Mouse (Mus musculus) embryonic facial prominence, embryonic 13.5 days (tissue): ENCODE results near the gene Cry2. TPM values are rescaled to one million over a fixed set of nuclear protein-coding genes. Genes with fewer than 3 reads are reported as not detected.

ENCODE experiments used
- ATAC-seq: fragments of 200-750 bp; cut with Nextera tagmentation; 2 replicates; pipeline ENCODE4 v1.8.0; 2017; ENCODE audit warnings: low read depth; ENCODE audit not compliant: insufficient number of reproducible peaks, insufficient read depth, low FRiP score, low TSS enrichment
- H3K27ac ChIP-seq: fragments of 300-500 bp; sonication (generic); 2 replicates; pipeline ENCODE4 v1.5.1; 2015; ENCODE audit warnings: moderate library complexity, mild to moderate bottlenecking, inconsistent platforms
- H3K27me3 ChIP-seq: fragments of 300-500 bp; sonication (generic); 2 replicates; pipeline ENCODE4 v1.6.1; 2015; ENCODE audit warnings: mild to moderate bottlenecking, inconsistent platforms
- H3K36me3 ChIP-seq: fragments of 300-500 bp; sonication (generic); 2 replicates; pipeline ENCODE4 v1.6.1; 2015; ENCODE audit warnings: mild to moderate bottlenecking, inconsistent platforms
- H3K4me1 ChIP-seq: fragments of 300-500 bp; sonication (generic); 2 replicates; pipeline ENCODE4 v1.6.1; 2015; ENCODE audit warnings: inconsistent platforms
- H3K4me2 ChIP-seq: fragments of 300-500 bp; sonication (generic); 2 replicates; pipeline ENCODE4 v1.6.1; 2015; ENCODE audit warnings: moderate library complexity, mild to moderate bottlenecking, inconsistent platforms
- H3K4me3 ChIP-seq: fragments of 300-500 bp; sonication (generic); 2 replicates; pipeline ENCODE4 v1.5.1; 2015; ENCODE audit warnings: mild to moderate bottlenecking, inconsistent platforms
- H3K9ac ChIP-seq: fragments of 300-500 bp; sonication (generic); 2 replicates; pipeline ENCODE4 v1.6.1; 2015; ENCODE audit warnings: mild to moderate bottlenecking, inconsistent platforms
- H3K9me3 ChIP-seq: fragments of 300-500 bp; sonication (generic); 2 replicates; pipeline ENCODE4 v1.6.1; 2016; ENCODE audit warnings: inconsistent platforms
- WGBS: fragments of 180-500 bp; shearing (Covaris S2); methylation state at CpG from one replicate; pipeline ENCODE4 v1.1.7; 2015; ENCODE audit warnings: mixed read lengths; 5-methylcytosine and 5-hydroxymethylcytosine counted together
- polyA plus RNA-seq: library from polyadenylated mRNA; unstranded; fragments of >200 nt; fragmentation: Nextera tagmentation; extraction: Ambion mirVana; gene quantifications from 2 replicates; pipeline ENCODE4 v1.2.1, GENCODE M21; 2015

Gene Cry2
- polyA plus RNA-seq, 1 experiment from 2014 or later: 28.2 TPM

- H3K4me3 ChIP-seq: peak within 1 kb of the TSS; percentile 76
- H3K27ac ChIP-seq: peak within 1 kb of the TSS; percentile 92
- no peak for ATAC-seq
- H3K4me2 ChIP-seq: peak within 1 kb of the TSS; percentile 87
- H3K27me3 ChIP-seq: peaks cover 36% of the 10 kb centered on the region
- WGBS: 2% methylated on average over 16 of the region's 16 CpGs
- H3K9me3 ChIP-seq: no peaks in the 10 kb centered on the region
- peaks cover 26% of the 10 kb centered on the region for H3K36me3 ChIP-seq
- H3K4me1 ChIP-seq: peaks cover 53% of the 10 kb centered on the region
- H3K9ac ChIP-seq: peak within 1 kb of the TSS; percentile 82
These were observed 59.3 kb downstream of the Cry2 start, which contains the start of the genes Pex16 and Large2 for GRCm38 (mm10) chr2:92374514-92374913. TSS of gene Pex16 (plus strand) at chr2:92374676. TSS of gene Large2 (minus strand) at chr2:92374869.

- Histone ChIP-seq H3K4me2 (peak overlapping the region; percentile 87; the same call in 1 of the 2 replicates), H3K9ac (no peak overlapping the region), H3K27ac (peak overlapping the region; percentile 69), H3K27me3 (peaks cover 43% of the 10 kb centered on the region), H3K4me3 (no peak overlapping the region), H3K4me1 (peaks cover 53% of the 10 kb centered on the region), H3K9me3 (no peaks in the 10 kb centered on the region), H3K36me3 (peaks cover 15% of the 10 kb centered on the region)
- WGBS: 76% methylated on average over 11 of the region's 11 CpGs
- no peak for ATAC-seq
These were observed 60.4 kb downstream of the Cry2 start for GRCm38 (mm10) chr2:92373437-92373813.

GRCm38 (mm10) chr2:92372767-92373436, 60.9 kb downstream of the Cry2 start:
- H3K9me3 ChIP-seq: no peaks in the 10 kb centered on the region
- 0 out of 2 replicates have a peak, but pooled peaks cover 9% of the 10 kb centered on the region for H3K36me3 ChIP-seq
- peak overlapping the region; percentile 12; the same call in 1 of the 2 replicates for H3K4me2 ChIP-seq
- H3K27me3 ChIP-seq: peaks cover 43% of the 10 kb centered on the region
- WGBS: 37% methylated on average over 9 of the region's 9 CpGs
- H3K9ac ChIP-seq: 0 out of 2 replicates have a peak overlapping the region, but pooled peaks have one; percentile 6
- H3K4me1 ChIP-seq: peaks cover 53% of the 10 kb centered on the region
- ATAC-seq: no peak
- no peak overlapping the region for H3K4me3 ChIP-seq
- peak overlapping the region; percentile 69 for H3K27ac ChIP-seq

GRCm38 (mm10) chr2:92371971-92372690, 61.7 kb downstream of the Cry2 start:
- Histone ChIP-seq H3K9me3 (no peaks in the 10 kb centered on the region), H3K4me1 (peaks cover 53% of the 10 kb centered on the region), H3K27me3 (peaks cover 43% of the 10 kb centered on the region), H3K36me3 (0 out of 2 replicates have a peak, but pooled peaks cover 2% of the 10 kb centered on the region), H3K4me3 (no peak overlapping the region), H3K27ac (peak overlapping the region; percentile 69), H3K4me2 (peak overlapping the region; percentile 91), H3K9ac (no peak overlapping the region)
- WGBS: 14% methylated on average over 10 of the region's 10 CpGs
- no peak for ATAC-seq

GRCm38 (mm10) chr2:92370821-92371805, 62.7 kb downstream of the Cry2 start:
- no peak for ATAC-seq
- Histone ChIP-seq H3K4me3 (peak overlapping the region; percentile 54), H3K27me3 (peaks cover 43% of the 10 kb centered on the region), H3K4me1 (peaks cover 49% of the 10 kb centered on the region), H3K9ac (peak overlapping the region; percentile 73), H3K4me2 (peak overlapping the region; percentile 91), H3K27ac (peak overlapping the region; percentile 69; the same call in 1 of the 2 replicates), H3K9me3 (no peaks in the 10 kb centered on the region), H3K36me3 (peaks cover 6% of the 10 kb centered on the region)
- 1% methylated on average over 45 of the region's 45 CpGs for WGBS

- 11% methylated on average over 19 of the region's 19 CpGs for WGBS
- Histone ChIP-seq H3K4me3 (peak overlapping the region; percentile 54), H3K36me3 (peaks cover 13% of the 10 kb centered on the region), H3K27ac (no peak overlapping the region), H3K9me3 (no peaks in the 10 kb centered on the region), H3K4me2 (peak overlapping the region; percentile 91), H3K9ac (peak overlapping the region; percentile 73), H3K4me1 (peaks cover 44% of the 10 kb centered on the region), H3K27me3 (peaks cover 43% of the 10 kb centered on the region)
- no peak for ATAC-seq
These were observed 63.5 kb downstream of the Cry2 start for GRCm38 (mm10) chr2:92370375-92370774.

- Histone ChIP-seq H3K4me3 (no peak overlapping the region), H3K9me3 (no peaks in the 10 kb centered on the region), H3K4me2 (no peak overlapping the region), H3K36me3 (peaks cover 37% of the 10 kb centered on the region), H3K27ac (no peak overlapping the region), H3K27me3 (peaks cover 37% of the 10 kb centered on the region), H3K9ac (no peak overlapping the region), H3K4me1 (peaks cover 27% of the 10 kb centered on the region)
- WGBS: 44% methylated on average over 20 of the region's 20 CpGs
- no peak for ATAC-seq
These were observed 66.3 kb downstream of the Cry2 start for GRCm38 (mm10) chr2:92367383-92368029.

GRCm38 (mm10) chr2:92365568-92365967, 68.3 kb downstream of the Cry2 start:
- Histone ChIP-seq H3K4me2 (no peak overlapping the region), H3K27ac (no peak overlapping the region), H3K27me3 (peaks cover 18% of the 10 kb centered on the region), H3K4me1 (peaks cover 8% of the 10 kb centered on the region), H3K9me3 (no peaks in the 10 kb centered on the region), H3K36me3 (peaks cover 50% of the 10 kb centered on the region), H3K9ac (no peak overlapping the region), H3K4me3 (no peak overlapping the region)
- 91% methylated on average over 10 of the region's 10 CpGs for WGBS
- ATAC-seq: no peak

GRCm38 (mm10) chr2:92364086-92364485, 69.8 kb downstream of the Cry2 start:
- Histone ChIP-seq H3K27ac (no peak overlapping the region), H3K4me1 (no peaks in the 10 kb centered on the region), H3K27me3 (peaks cover 3% of the 10 kb centered on the region; the same call in 1 of the 2 replicates), H3K9me3 (no peaks in the 10 kb centered on the region), H3K9ac (no peak overlapping the region), H3K36me3 (peaks cover 65% of the 10 kb centered on the region), H3K4me2 (no peak overlapping the region), H3K4me3 (no peak overlapping the region)
- 85% methylated on average over 4 of the region's 4 CpGs for WGBS
- ATAC-seq: no peak

GRCm38 (mm10) chr2:92362571-92363228, 71.1 kb downstream of the Cry2 start:
- Histone ChIP-seq H3K9me3 (no peaks in the 10 kb centered on the region), H3K4me3 (no peak overlapping the region), H3K27ac (peak overlapping the region; percentile 60), H3K36me3 (peaks cover 79% of the 10 kb centered on the region), H3K9ac (no peak overlapping the region), H3K4me1 (no peaks in the 10 kb centered on the region), H3K4me2 (no peak overlapping the region), H3K27me3 (no peaks in the 10 kb centered on the region)
- 88% methylated on average over 6 of the region's 6 CpGs for WGBS
- no peak for ATAC-seq
